8 mouse cellular contexts compared by ENCODE assay signal in genomic region chr5:117938182-117938581, GRCm38 (mm10). TPM values are rescaled to one million over a fixed set of nuclear protein-coding genes. Genes with fewer than 3 reads are reported as not detected.
A peak's percentile ranks its signal among the peaks of the same experiment; 100 is the strongest.
DNase-seq lines count a peak whose midpoint lies in the region; ATAC-seq and TF ChIP-seq lines count a peak whose summit lies in the region.

No protein-coding gene starts in this region.

- no peak overlapping the region for H3ac ChIP-seq in myocyte (ENCODE audit: control insufficient read depth, insufficient read length)

- H3K27ac ChIP-seq in liver, embryonic 12.5 days, result no peak overlapping the region

- peaks cover 21% of the 10 kb centered on the region for H3K27me3 ChIP-seq in liver, embryonic 12.5 days (replicated peaks)
- H3K27me3 ChIP-seq in myocyte (ENCODE audit: control insufficient read depth, insufficient read depth, insufficient read length), result peaks cover 25% of the 10 kb centered on the region

- TF ChIP-seq POLR2A in myocyte (IDR thresholded peaks at IDR 0.05; ENCODE audit: insufficient read length, low read depth), result no peak

- no peaks in the 10 kb centered on the region for H3K4me1 ChIP-seq in liver, embryonic 12.5 days

- ATAC-seq in liver, embryonic 12.5 days, result peak; percentile 69

- H3K36me3 ChIP-seq in liver, embryonic 12.5 days, result no peaks in the 10 kb centered on the region
- H3K36me3 ChIP-seq in myocyte (ENCODE audit: control insufficient read depth, insufficient read depth), result no peaks in the 10 kb centered on the region

- no peak overlapping the region for H3K9ac ChIP-seq in liver, embryonic 12.5 days

- no peaks in the 10 kb centered on the region for H3K79me2 ChIP-seq in myocyte (ENCODE audit: control insufficient read depth, insufficient read depth)

- H3K4me3 ChIP-seq in liver, embryonic 12.5 days, result peak overlapping the region; percentile 22; the same call in 1 of the 2 replicates
- H3K4me3 ChIP-seq in myocyte, result no peak overlapping the region

- DNase-seq in right cerebral cortex, adult 18-20 months, result peak; percentile 20
- DNase-seq in right cerebral cortex, postnatal 36 days (ENCODE audit: low spot score in 2 of 2), result no peak
- DNase-seq in c-Kit-positive CD71-positive TER-119-negative erythroid progenitor cells, embryonic 14.5 days (ENCODE audit: low read depth), result peak; percentile 40
- DNase-seq in gastrocnemius, postnatal 10 days, result peak; percentile 60
- DNase-seq in induced T-regulatory cell, adult 2 months (ENCODE audit: low read depth), result peak; percentile 94
- peak; percentile 13 to 36 for DNase-seq in thymus, adult 18-20 months

- H3K4me2 ChIP-seq in liver, embryonic 12.5 days, result peak overlapping the region; percentile 60
- peak overlapping the region; percentile 51 for H3K4me2 ChIP-seq in myocyte (ENCODE audit: low read depth)

- 12% methylated on average over 14 of the region's 14 CpGs for WGBS in liver, embryonic 12.5 days (ENCODE audit: insufficient replicate concordance)

- no peaks in the 10 kb centered on the region for H3K9me3 ChIP-seq in liver, embryonic 12.5 days (replicated peaks)

TF ChIP-seq in myocyte, 11 proteins besides CTCF, POLR2A, EP300 and RAD21:
- no peak for TF ChIP-seq POLR2AphosphoS2 (IDR thresholded peaks at IDR 0.05; ENCODE audit: insufficient read length, low read depth)
- TF ChIP-seq REST (IDR thresholded peaks at IDR 0.05; ENCODE audit: insufficient read depth, insufficient read length), result no peak
- TF ChIP-seq MYOG (IDR thresholded peaks at IDR 0.05; ENCODE audit: control insufficient read depth in 1 of 3, insufficient read depth in 1 of 3, insufficient read length in 2 of 3, low read depth in 2 of 3), result no peak
- TF ChIP-seq CEBPB (IDR thresholded peaks at IDR 0.05; ENCODE audit: insufficient read depth, poor library complexity, severe bottlenecking), result no peak
- no peak for TF ChIP-seq SRF (IDR thresholded peaks at IDR 0.05; ENCODE audit: control insufficient read depth, insufficient read length, low read depth)
- no peak for TF ChIP-seq E2F4 (IDR thresholded peaks at IDR 0.05; ENCODE audit: insufficient read depth)
- no peak for TF ChIP-seq TCF3 (IDR thresholded peaks at IDR 0.05; ENCODE audit: insufficient read length, low read depth)
- TF ChIP-seq MAX (IDR thresholded peaks at IDR 0.05; ENCODE audit: low read depth), result no peak
- no peak for TF ChIP-seq USF1 (IDR thresholded peaks at IDR 0.05; ENCODE audit: low read depth)
- TF ChIP-seq TCF12 (IDR thresholded peaks at IDR 0.05; ENCODE audit: insufficient read depth, poor library complexity, severe bottlenecking), result no peak
- TF ChIP-seq MYOD1 (IDR thresholded peaks at IDR 0.05; ENCODE audit: control insufficient read depth in 1 of 3, insufficient read length in 2 of 3, low read depth in 2 of 3), result no peak
TF ChIP-seq in myocyte: peak in this region for 0.

RNA-seq across cellular contexts. Expression of gene Fbxo21, which starts 38.3 kb away (rescaled TPM):
- total RNA-seq in gastrocnemius, postnatal 10 days (2021), result 10 to 100 TPM; 17.3 to 21.9 TPM
- 28.1 and 28.3 TPM in 2 replicates for polyA plus RNA-seq in liver, embryonic 12.5 days (2016; fragmentation: Nextera tagmentation; extraction: Ambion mirVana)
- polyA plus RNA-seq in myocyte (2012; fragmentation: generic; extraction: Trizol), result 9.9 TPM

Comparison
In these comparisons a context has a peak if more than half of its experiments do, and no peak if none do; other contexts are left out.
1. DNase-seq: peak in right cerebral cortex, adult 18-20 months (single experiment), c-Kit-positive CD71-positive TER-119-negative erythroid progenitor cells, embryonic 14.5 days (single experiment), gastrocnemius, postnatal 10 days (single experiment), induced T-regulatory cell, adult 2 months (single experiment) and thymus, adult 18-20 months (2 of 2); none in right cerebral cortex, postnatal 36 days (0 of 2).